Mouse (Mus musculus): ENCODE data around the gene Aoc1.
"Not testable (repeated sequence)": the region's sequence is repeated elsewhere in the genome, so short reads cannot be mapped to it uniquely, and the experiment has no call there.

Gene Aoc1

DNA sequence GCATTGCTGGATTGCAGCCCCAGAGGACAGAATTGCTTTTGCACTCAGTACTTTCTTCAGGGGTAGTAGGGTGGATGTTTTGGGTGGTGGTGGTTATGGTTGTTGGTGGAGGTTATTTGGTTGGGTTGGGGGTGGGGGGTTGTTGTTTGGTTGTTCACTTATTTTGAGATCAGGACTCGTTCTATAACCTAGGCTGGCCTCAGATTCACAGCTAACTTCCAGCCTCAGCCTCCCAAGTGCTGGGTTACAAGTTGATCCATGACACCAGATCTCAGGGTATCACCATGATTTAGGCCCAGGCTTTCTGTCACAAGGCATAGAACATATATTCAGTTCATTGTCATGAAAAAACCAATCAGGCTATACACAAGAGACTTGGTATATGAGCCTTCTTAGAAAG, 11.8 kb upstream of the Aoc1 start:
- no peak for DNase-seq (ENCODE audit: low spot score in 2 of 2)

DNA sequence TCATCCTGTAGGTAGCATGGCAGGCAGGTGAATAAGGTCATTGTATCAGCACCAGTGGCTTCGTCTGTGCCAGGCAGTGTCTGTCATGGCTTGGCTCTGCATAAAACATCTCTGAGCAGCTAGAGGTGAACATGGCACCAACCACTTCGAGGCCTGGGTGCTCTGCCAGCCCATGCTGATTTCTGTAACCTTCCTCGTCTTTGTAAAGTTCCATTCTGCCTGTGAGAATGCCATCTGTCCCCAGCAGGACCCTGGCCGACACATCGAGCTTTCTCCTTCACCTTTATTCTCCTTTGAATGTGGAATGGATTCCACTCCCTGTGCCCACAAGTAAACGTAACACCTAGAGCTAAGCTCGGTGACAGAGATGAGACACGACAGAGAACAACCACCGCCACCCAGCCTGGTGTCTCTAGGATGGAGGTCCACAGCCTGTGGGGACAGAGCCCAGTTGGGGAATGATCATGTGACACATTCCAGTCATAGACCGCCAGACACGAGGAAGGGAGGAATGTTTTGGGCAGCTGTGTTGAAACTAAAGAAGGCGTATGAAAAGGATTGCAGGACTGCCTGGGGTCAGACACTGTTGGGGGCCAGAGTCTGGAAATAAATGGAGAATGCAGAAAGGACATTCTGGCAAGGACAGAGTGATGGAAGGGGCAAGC, 10.9 kb upstream of the Aoc1 start:
- no peak for DNase-seq (ENCODE audit: low spot score in 2 of 2)

DNA sequence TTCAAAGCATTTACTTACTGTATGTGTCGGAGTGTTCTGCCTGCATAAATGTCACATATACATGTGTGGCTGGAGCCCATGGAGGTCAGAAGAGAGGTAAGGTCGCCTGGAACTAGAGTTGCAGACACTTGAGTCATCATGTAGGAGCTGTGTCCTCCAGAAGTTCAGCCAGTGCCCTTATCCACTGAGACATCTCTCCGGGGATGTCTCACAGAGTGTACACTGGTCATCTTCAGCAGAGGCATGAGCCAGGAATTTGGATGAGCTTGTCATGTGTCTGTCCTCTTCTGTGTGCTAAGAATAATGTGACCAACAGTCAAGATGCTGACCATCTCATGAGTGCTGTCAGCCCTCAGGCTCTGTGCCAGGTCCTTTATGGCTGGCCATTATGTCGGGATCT, 9.9 kb upstream of the Aoc1 start:
- no peak for DNase-seq (ENCODE audit: low spot score in 2 of 2)

DNA sequence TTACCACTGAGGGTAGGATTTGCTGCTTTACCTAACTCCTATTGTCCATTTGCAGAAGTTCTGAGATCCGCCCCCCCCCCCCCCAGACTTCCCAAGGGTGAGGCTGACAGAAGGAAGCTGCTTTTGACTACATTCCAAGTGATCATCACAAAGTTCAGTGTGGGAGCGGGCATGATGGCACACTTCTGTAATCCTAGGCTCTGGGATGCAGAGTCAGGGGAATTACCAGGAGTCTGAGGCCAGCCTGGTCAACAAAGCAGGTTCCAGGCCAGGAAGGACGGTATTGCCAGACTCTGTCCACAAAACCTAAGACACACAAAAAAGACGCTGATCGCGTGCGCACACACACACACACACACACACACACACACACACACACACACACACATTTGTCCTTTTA, 9.2 kb upstream of the Aoc1 start:
- DNase-seq (ENCODE audit: low spot score in 2 of 2): no peak

DNA sequence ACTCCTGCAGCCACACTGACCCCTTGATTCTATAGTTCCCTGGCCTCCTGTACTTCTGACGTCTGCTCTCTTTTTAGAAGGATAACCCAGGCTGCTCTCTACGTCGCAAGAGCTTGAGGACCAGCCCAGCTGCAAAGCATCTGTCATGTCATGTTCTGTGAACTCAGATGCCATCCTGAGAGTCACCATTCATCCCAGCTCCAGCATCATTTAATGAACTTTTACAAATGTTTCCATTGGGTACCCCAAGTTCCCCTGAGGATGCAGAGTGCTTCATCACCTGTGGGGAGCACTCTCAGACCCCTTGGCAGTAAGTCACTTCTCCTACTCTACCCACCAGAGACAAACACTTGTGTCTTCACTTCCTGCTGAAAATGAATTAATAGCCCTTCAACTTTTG, 8.5 kb upstream of the Aoc1 start:
- DNase-seq (ENCODE audit: low spot score in 2 of 2): no peak

DNA sequence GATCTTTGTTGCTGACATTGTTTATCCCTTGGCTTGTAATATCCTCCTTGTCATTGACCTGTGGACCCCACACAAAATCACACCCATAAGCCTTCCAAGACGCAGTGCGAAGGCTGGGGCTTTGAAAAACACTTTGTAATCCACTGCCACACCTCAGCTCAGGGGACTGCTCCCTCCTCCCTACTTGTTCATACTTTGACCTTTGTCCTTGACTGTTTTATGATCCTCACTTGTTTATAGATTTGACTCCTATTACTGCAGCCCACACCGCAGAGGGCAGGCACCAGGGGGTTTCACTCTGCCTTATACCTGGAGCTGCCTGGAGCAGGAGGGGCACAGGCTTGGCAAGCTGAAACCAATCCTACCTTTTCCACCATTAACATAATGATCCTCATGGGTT, 8.0 kb upstream of the Aoc1 start:
- no peak for DNase-seq (ENCODE audit: low spot score in 2 of 2)

DNA sequence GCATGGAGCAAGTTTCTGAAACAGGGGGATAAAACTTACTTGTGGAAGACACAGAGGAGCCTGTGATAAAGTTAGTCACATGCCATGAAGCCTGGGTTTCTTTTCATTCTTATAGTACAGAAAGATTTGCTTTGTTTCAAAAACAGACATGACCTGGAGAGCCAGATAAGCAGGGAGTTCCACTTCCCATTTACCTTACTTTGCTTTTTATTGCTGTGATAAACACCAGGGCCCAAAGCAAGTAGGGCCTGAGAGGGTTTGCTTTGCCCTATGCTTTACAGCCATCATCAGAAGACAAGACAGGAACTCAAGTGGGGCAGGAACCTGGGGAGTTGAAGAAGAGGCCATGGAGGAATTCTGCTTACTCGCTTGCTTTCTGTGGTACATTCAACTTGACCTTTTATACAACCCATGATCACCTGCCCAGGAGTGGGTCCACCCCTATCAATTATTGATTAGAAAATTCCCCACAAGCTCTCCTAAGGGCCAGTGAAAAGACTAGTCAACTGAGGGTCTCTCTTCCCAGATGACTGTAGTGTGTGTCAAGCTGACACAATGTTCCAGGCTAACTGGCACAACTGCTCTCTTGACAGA, 7.4 kb upstream of the Aoc1 start:
- DNase-seq (ENCODE audit: low spot score in 2 of 2): no peak

DNA sequence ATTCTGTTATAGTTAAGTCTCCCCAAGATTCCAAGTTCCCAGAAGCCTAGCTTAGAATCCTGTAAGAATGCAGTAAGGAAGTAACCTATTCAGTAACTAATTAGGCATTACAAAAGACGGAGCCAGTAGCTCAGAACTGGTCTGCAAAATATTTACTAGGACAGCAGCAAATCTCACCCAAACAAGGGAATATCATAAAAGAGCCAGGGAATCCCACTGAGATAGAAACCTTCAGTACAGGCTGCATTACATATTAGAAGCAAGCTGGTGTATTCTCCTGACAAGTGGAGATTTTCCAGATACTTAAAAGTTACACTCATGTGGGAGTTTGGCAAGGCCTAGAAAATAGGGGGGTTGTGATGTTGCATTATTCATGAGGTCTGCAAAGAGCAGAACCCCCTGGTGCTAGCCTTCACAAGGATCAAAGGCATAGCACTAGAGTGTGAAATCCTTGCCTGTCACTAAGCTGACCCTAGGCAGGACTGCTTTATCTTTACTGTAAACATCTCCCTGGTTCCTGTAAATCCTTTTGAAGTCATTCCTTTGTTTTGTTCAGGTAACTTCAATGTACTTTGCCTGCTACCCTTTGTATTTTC, 6.2 kb upstream of the Aoc1 start:
- DNase-seq (ENCODE audit: low spot score in 2 of 2): not testable (repeated sequence)

DNA sequence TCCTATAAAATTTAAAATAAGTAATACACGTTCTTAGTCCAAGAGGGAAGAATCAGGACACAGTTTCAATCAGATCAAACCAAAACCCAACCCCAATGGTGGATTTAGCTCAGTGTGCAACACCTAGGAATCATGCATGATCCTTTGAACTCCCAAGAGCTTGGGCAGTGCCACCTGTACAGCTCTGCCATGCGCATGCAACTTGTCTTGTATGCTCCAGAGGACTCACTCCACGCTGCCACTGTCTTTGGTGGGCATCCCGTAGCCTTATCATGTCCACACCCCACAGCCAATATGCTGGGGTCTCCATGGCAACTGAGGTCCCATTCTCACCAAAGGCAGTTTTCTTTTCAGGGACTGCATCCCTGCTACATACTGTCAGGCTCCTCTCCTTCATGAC, 5.5 kb upstream of the Aoc1 start:
- DNase-seq (ENCODE audit: low spot score in 2 of 2): no peak

- DNase-seq (ENCODE audit: low spot score in 2 of 2): no peak
These were observed 2.9 kb upstream of the Aoc1 start for GRCm38 (mm10) chr6:48869774-48870173.

DNA sequence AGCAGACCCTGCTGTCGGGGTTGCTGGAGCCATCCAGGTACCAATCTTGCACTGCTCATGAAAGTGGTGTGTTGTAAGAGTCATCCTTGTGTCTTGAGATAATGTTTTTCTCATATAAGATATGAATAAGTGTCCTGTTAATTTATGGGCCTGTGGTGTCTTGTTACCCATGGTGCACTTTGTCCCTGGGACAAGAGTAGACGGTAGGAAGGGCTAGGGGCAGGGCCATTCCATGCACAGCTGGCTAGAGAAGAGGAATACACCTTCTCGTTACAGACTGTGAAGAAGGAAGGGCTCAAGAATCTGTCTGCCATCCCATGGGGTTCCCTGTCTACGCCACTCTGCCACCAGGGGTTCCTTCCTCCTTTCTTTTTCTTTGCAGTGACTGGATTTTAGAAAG, 1.9 kb downstream of the Aoc1 start:
- DNase-seq (ENCODE audit: low spot score in 2 of 2): no peak

GRCm38 (mm10) chr6:48875515-48875914, 2.8 kb downstream of the Aoc1 start:
- no peak for DNase-seq (ENCODE audit: low spot score in 2 of 2)

DNA sequence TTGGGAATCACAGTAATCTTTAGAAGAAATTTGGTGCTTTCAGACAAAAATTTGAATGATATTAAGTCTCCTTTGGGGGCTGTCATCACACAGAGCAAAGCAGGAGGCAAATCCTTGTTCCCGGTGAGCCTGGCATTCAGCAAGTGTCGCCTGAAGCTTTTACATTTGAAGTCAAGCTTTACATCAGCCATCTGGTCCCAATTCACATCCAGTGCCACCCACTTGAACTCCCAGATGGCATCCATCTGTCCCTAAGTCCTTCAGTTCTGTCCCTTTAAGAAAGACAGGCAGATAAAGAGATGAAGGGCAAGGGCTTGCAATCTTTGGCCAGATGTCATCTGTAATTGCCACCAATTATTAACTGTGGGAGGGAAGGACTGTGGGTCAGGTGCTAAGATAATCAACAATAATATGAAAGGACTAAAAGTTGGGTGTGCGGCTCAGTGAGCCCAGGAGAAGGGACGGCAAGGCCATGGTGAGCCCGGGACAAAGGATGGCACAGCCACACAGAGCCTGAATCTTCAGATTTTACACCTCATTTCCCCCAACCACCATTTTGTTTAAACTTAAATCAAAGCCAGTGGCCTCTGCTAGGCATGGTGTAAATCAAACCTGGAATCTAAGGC, 3.9 kb downstream of the Aoc1 start:
- no peak for DNase-seq (ENCODE audit: low spot score in 2 of 2)

GRCm38 (mm10) chr6:48894203-48894602, 21.5 kb downstream of the Aoc1 start:
- DNase-seq (ENCODE audit: low spot score in 2 of 2): no peak

- DNase-seq (ENCODE audit: low spot score in 2 of 2): no peak
These were observed 22.5 kb downstream of the Aoc1 start for GRCm38 (mm10) chr6:48894938-48895818.

DNA sequence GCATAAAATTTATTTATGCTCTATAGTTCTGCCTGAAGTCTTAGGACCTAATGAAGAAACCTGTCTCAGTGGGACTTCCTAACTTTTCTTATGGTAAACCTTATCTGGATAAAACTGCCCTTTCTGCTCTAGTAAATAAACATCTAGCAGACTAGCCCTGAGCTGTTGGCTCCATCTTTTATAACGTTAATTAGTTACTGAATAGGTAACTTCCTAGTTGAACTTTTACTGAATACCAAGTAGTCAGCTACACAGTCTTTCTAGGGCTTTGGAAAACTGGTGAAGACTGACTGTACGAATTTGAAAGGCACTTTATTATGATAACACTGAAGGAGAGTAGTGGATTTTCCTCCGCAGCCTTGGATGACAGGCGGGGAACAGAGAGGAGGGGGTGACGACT, 23.2 kb downstream of the Aoc1 start:
- no peak for DNase-seq (ENCODE audit: low spot score in 2 of 2)

- DNase-seq (ENCODE audit: low spot score in 2 of 2): no peak
These were observed 24.3 kb downstream of the Aoc1 start for GRCm38 (mm10) chr6:48896956-48897355.

GRCm38 (mm10) chr6:48901316-48901715, 28.6 kb downstream of the Aoc1 start:
- DNase-seq (ENCODE audit: low spot score in 2 of 2): not testable (repeated sequence)

DNA sequence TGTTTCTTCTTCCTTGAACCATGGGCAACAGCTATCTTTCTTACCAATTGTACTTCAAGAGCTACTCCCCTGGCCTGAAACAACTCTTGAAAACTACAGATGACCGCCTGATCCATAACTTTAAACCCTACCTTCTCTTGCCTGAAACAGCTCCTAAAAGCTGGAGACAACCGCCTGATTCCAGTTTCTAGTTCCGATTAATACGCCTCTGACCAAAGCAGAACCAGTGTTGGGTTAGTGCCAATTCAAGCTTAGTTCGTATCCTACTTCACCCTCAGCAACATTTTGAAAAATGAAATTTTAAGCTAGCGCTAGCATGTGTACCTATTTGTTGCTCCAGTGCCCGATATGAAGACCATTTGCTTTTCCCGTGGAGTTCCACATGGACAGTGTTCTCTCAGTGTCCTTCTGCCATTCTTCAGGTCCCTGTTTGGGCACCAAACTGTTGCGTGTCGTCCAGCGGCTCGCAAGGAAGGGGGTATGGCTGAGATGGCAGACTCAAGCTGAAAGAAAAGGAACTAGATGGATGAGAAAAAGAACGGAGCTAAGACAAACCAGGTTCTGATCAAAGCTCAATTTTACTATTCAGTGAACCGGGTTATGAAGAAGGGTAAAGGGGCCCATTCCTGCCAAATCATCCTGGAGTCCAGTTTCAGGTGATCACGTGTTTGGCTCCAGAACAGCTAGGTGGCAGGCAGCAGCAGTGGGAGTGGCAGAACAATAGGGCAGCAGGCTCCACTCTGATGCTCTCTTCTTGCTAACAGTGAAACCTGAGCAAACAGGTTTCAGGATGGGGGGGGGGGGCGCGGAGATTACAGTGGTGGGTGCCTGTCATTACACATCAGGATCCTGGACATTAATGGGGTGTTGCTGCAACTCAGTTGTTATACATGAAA, 30.1 kb downstream of the Aoc1 start:
- no peak for DNase-seq (ENCODE audit: low spot score in 2 of 2)

DNA sequence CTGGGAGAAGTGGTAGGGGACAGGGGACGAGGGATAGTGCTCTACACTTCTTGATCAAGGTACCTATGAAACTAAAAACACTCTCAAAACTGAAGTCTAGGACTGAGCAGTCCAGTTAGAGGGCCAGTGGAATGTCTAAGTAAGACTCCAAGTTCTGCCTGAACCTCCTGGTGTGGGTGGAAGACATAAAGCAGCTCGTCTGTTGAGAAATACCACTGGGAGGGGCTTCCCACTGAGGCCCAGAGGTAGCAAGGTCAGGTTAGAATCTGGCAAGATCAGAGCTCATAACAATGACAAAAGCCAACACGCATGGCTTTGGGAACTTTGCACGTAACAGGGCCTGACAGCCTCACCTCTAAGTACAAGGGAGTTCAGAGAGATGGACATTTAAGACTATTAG, 30.7 kb downstream of the Aoc1 start:
- DNase-seq (ENCODE audit: low spot score in 2 of 2): no peak

DNA sequence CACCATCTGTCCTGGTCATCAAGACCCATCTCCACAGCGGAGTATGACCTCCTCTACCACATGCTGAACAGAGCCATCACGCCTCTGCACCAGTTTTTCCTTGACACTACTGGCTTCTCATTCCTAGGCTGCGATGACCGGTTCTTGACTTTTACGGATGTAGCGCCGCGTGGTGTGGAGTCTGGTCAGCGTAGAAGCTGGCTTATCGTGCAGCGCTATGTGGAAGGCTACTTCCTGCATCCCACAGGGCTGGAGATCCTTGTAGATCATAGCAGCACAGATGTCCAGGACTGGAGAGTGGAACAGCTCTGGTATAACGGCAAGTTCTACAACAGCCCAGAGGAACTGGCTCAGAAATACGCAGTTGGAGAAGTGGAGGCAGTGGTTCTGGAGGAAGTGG, 32.9 kb downstream of the Aoc1 start:
- no peak for DNase-seq (ENCODE audit: low spot score in 2 of 2)

All from frontal cortex, postnatal 10 days (tissue).